Mouse (Mus musculus) heart, embryonic 11.5 days (tissue): Measurements from ENCODE around the gene Slc25a10. TPM values are rescaled to one million over a fixed set of nuclear protein-coding genes. Genes with fewer than 3 reads are reported as not detected.

Experiments
- ATAC-seq: fragments of 200-750 bp; cut with Nextera tagmentation; replicated peaks from 2 replicates; pipeline ENCODE4 v1.8.0; 2017; ENCODE audit warnings: moderate library complexity; ENCODE audit not compliant: insufficient number of reproducible peaks, low FRiP score, low TSS enrichment
- H3K27ac ChIP-seq: fragments of 300-500 bp; sonication (generic); 2 replicates; pipeline ENCODE4 v1.5.1; 2014; ENCODE audit warnings: mild to moderate bottlenecking, low read depth, low read length
- H3K27me3 ChIP-seq: fragments of 300-500 bp; sonication (generic); 2 replicates; pipeline ENCODE4 v1.6.1; 2014; ENCODE audit warnings: mild to moderate bottlenecking, low read length, mixed read lengths; ENCODE audit not compliant: control insufficient read depth, insufficient read depth
- H3K36me3 ChIP-seq: fragments of 300-500 bp; sonication (generic); 2 replicates; pipeline ENCODE4 v1.6.1; 2014; ENCODE audit warnings: mild to moderate bottlenecking, low read length, moderate library complexity, mixed read lengths; ENCODE audit not compliant: control insufficient read depth, insufficient read depth
- H3K4me1 ChIP-seq: fragments of 300-500 bp; sonication (generic); 2 replicates; pipeline ENCODE4 v1.6.1; 2014; ENCODE audit warnings: low read length; ENCODE audit not compliant: control insufficient read depth, insufficient read depth
- H3K4me2 ChIP-seq: fragments of 300-500 bp; sonication (generic); 2 replicates; pipeline ENCODE4 v1.6.1; 2014; ENCODE audit warnings: mild to moderate bottlenecking, moderate library complexity
- H3K4me3 ChIP-seq: fragments of 300-500 bp; sonication (generic); 2 replicates; pipeline ENCODE4 v1.5.1; 2014; ENCODE audit warnings: low read depth, low read length
- H3K9ac ChIP-seq: fragments of 300-500 bp; sonication (generic); 2 replicates; pipeline ENCODE4 v1.6.1; 2014; ENCODE audit warnings: mild to moderate bottlenecking, low read depth, low read length, moderate library complexity
- H3K9me3 ChIP-seq: fragments of 300-500 bp; sonication (generic); replicated peaks from 2 replicates; pipeline ENCODE4 v1.6.1; 2016; ENCODE audit warnings: low read length; ENCODE audit not compliant: control insufficient read depth
- WGBS: fragments of 180-500 bp; shearing (Covaris S2); extraction: QIAGEN DNeasy Blood & Tissue Kit; methylation state at CpG from one replicate; pipeline ENCODE4 v1.1.7; 2014; ENCODE audit not compliant: insufficient replicate concordance; 5-methylcytosine and 5-hydroxymethylcytosine counted together
- polyA plus RNA-seq: library from polyadenylated mRNA; unstranded; fragments of >200 nt; fragmentation: Nextera tagmentation; extraction: Ambion mirVana; gene quantifications from 2 replicates; pipeline ENCODE4 v1.2.1, GENCODE M21; 2014

Slc25a10 gene
- polyA plus RNA-seq, 1 experiment from 2014 or later, result 44.2 TPM

DNA sequence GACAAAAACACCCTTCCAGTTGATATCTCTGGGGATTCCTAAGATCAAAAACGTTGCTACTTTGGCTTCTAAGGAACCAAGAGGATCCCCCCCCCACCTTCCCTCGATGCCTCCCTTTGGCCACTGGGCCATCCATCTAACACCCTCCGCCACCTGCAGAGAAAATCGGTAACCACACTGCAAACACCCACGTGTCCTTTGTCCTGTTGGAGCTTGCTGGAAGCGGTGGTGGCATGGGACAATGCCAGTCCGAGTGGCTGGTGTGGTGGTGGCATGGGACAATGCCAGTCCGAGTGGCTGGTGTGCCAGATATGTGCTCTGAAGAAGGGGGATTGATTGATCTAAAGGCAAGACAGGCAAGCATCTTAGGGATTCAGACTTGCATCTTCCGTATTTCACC lies 40.0 kb downstream of the Slc25a10 start:
- Histone ChIP-seq H3K27me3 (peaks cover 75% of the 10 kb centered on the region), H3K4me2 (no peak overlapping the region), H3K27ac (no peak overlapping the region), H3K4me1 (0 out of 2 replicates have a peak, but pooled peaks cover 6% of the 10 kb centered on the region), H3K36me3 (no peaks in the 10 kb centered on the region), H3K4me3 (no peak overlapping the region), H3K9me3 (no peaks in the 10 kb centered on the region), H3K9ac (no peak overlapping the region)
- ATAC-seq, result no peak
- 29% methylated on average over 9 of the region's 9 CpGs for WGBS

DNA sequence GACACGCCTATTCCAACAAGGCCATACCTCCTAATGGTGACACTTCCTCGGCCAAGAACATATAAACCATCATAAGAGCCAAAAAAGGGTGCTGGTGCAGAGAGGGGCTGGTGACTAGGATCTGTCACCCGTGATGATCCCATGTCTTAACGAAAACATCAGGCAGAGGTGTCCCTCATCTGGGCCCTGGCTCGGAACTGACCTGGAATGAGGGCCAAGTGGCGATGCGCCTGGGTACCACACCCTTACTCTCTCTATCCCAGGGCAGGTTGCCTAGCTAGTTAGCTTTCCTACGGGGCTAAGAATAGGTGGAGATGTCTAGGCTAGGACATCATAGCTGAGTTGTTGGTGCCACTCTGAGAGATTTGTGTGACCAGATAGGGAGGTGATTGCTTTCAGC lies 42.5 kb downstream of the Slc25a10 start:
- Histone ChIP-seq H3K4me2 (no peak overlapping the region), H3K27me3 (peaks cover 57% of the 10 kb centered on the region), H3K36me3 (no peaks in the 10 kb centered on the region), H3K9ac (no peak overlapping the region), H3K4me1 (peaks cover 13% of the 10 kb centered on the region), H3K4me3 (no peak overlapping the region), H3K27ac (no peak overlapping the region), H3K9me3 (no peaks in the 10 kb centered on the region)
- 76% methylated on average over 8 of the region's 8 CpGs for WGBS
- no peak for ATAC-seq

DNA sequence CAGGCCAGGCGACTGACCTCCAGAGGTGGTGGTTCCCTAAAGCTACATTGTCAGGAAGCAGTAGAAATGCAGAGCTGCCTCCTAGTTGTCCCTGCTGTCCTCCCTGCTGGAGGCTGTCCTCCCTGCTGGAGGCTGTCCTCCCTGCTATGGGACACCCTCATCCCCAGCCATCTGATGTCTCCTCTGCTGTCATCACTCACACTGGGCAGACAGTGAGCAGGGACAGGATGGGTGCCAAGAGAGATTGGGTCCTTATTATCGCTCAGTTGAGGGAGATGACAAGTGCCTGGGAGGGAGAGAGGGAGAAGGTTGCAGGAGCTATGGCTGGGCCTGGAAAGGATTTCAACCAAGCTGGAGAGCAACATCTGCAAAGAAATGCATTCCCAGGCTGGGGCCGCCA lies 43.5 kb downstream of the Slc25a10 start:
- peaks cover 46% of the 10 kb centered on the region for H3K27me3 ChIP-seq
- H3K4me2 ChIP-seq, result no peak overlapping the region
- H3K9ac ChIP-seq, result no peak overlapping the region
- no peak overlapping the region for H3K27ac ChIP-seq
- H3K4me3 ChIP-seq, result no peak overlapping the region
- no peaks in the 10 kb centered on the region for H3K9me3 ChIP-seq
- peaks cover 20% of the 10 kb centered on the region for H3K4me1 ChIP-seq
- 45% methylated on average over 3 of the region's 3 CpGs for WGBS
- ATAC-seq, result no peak
- H3K36me3 ChIP-seq, result no peaks in the 10 kb centered on the region

DNA sequence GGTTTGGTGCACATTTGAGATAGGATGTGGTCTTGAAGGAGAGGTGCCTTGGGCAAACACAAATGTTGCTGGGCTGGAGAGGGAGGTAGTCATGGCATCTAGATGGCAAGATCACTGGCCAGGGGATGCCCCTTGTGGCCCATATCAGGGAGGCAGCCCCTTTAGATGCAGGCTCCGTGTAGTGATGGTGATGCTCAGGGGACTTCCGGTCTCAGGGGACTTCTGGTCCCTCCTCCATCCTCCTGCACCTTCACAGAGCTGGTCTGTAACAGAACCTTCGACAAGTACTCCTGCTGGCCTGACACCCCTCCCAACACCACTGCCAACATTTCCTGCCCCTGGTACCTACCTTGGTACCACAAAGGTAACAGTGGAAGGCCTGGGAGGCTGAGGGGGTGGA lies 44.2 kb downstream of the Slc25a10 start:
- no peak overlapping the region for H3K4me3 ChIP-seq
- no peaks in the 10 kb centered on the region for H3K9me3 ChIP-seq
- H3K27ac ChIP-seq, result no peak overlapping the region
- 67% methylated on average over 3 of the region's 3 CpGs for WGBS
- no peak overlapping the region for H3K4me2 ChIP-seq
- peaks cover 16% of the 10 kb centered on the region for H3K4me1 ChIP-seq
- H3K36me3 ChIP-seq, result no peaks in the 10 kb centered on the region
- no peak overlapping the region for H3K9ac ChIP-seq
- no peak for ATAC-seq
- H3K27me3 ChIP-seq, result peaks cover 40% of the 10 kb centered on the region

DNA sequence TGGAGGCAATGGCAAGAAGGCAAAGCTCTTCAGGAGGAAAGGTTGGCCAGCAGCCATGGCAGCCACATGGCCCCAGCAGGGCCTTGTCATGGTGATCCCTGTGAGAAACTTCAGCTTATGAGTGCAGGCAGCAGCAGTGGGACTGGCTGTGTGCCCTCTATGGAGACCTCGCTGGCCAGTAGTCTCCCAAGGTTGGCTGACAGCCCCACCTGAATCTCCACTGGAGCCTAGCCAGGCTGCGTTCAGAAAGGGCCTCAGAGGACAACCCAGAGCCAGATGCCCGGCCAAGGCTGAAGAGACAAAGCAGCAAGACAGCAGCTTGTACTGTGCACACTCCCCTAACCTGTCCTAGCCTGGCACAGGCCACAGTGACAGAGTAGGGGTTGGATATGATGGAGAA lies 46.8 kb downstream of the Slc25a10 start:
- ATAC-seq, result no peak
- WGBS, result 69% methylated on average over 3 of the region's 3 CpGs

DNA sequence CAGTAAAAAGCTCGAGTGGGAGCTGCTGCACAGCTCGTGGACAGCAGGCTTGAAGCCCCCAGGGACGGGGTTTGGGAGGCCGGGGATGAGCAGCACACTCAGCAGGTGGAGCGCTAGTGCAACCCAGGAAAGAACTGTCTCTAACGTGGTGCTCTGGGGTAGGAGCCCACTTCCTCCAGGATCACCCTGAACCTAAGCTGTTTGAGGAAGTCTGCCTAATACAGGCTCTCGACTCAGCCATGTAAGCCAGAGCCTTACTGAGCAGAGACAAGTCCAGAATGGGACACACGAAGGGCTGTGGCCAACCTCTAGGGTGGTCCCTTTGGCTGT lies 47.3 kb downstream of the Slc25a10 start:
- H3K27ac ChIP-seq, result 0 out of 2 replicates have a peak overlapping the region, but pooled peaks have one; percentile 29
- H3K9ac ChIP-seq, result no peak overlapping the region
- no peak for ATAC-seq
- H3K27me3 ChIP-seq, result peaks cover 11% of the 10 kb centered on the region
- no peak overlapping the region for H3K4me2 ChIP-seq
- WGBS, result 51% methylated on average over 8 of the region's 8 CpGs
- no peak overlapping the region for H3K4me3 ChIP-seq
- peaks cover 8% of the 10 kb centered on the region for H3K36me3 ChIP-seq
- peaks cover 17% of the 10 kb centered on the region for H3K4me1 ChIP-seq
- H3K9me3 ChIP-seq, result no peaks in the 10 kb centered on the region

More for the DNA sequence above, 46.8 kb downstream of the Slc25a10 start:
- Histone ChIP-seq H3K4me2 (no peak overlapping the region), H3K36me3 (peaks cover 8% of the 10 kb centered on the region), H3K4me3 (no peak overlapping the region), H3K9me3 (no peaks in the 10 kb centered on the region), H3K27ac (0 out of 2 replicates have a peak overlapping the region, but pooled peaks have one; percentile 29), H3K27me3 (peaks cover 13% of the 10 kb centered on the region), H3K4me1 (peaks cover 17% of the 10 kb centered on the region), H3K9ac (no peak overlapping the region)

DNA sequence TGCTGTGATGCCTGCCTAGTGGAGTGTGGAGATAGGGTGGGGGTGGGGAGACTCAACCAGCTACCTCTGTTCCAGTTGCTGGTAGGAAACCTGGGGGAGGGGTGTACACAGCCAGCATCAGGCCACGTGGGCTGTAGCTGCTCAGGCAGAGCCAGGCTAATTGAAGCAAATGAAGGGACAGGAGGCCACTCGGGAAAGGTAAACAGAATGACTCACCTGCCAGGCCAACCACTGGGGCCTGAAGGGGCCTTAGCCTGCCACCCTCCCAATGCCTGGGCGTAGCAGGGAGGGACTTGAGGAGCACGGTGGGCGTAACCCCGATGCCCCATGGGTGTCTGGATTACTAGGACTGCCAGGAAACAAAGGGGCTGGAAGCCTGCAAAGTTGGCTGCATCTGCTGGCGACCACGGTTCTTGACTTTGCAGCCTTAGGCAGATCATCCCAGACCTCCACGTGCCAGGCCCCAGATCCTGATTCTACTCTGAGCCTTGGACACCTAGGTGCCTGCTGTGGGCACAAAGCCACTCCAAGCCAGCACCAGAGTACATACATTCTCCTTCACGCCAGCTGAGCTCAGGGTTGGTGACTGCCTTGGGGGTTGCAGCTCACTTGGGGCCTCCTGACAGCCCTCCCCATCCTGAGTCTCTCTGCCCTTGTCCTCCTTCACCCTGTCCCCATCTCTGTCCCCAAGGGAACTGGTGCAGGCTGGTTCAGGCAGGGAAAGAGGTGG lies 47.8 kb downstream of the Slc25a10 start:
- Histone ChIP-seq H3K9ac (peak overlapping the region; percentile 36; the same call in 1 of the 2 replicates), H3K4me1 (peaks cover 17% of the 10 kb centered on the region), H3K9me3 (no peaks in the 10 kb centered on the region), H3K4me3 (no peak overlapping the region), H3K36me3 (peaks cover 8% of the 10 kb centered on the region), H3K27me3 (peaks cover 6% of the 10 kb centered on the region), H3K27ac (no peak overlapping the region), H3K4me2 (0 out of 2 replicates have a peak overlapping the region, but pooled peaks have one; percentile 22)
- no peak for ATAC-seq
- 31% methylated on average over 10 of the region's 10 CpGs for WGBS

DNA sequence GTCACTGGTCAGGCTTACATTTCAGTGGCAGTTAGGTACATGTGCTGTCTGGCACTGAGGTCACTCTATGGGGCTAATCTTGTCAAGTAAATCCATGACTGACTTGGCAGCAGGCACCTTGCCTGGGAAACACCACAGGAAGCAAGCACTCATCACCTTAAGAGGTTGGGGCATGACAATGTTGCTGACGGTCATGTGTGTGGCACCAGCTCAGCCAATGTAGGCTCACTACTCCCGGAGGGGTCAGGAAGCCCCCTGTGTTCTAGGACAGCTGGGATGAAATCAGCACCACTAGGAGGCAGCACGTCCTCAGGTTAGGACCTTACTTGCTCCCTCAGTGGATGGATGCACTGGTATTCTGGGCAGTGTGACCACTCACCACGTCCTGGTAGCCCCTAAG lies 50.3 kb downstream of the Slc25a10 start:
- no peak overlapping the region for H3K4me2 ChIP-seq
- ATAC-seq, result no peak
- H3K4me3 ChIP-seq, result no peak overlapping the region
- no peaks in the 10 kb centered on the region for H3K27me3 ChIP-seq
- H3K27ac ChIP-seq, result no peak overlapping the region
- peaks cover 17% of the 10 kb centered on the region for H3K4me1 ChIP-seq
- no peak overlapping the region for H3K9ac ChIP-seq
- H3K9me3 ChIP-seq, result no peaks in the 10 kb centered on the region
- 29% methylated on average over 4 of the region's 4 CpGs for WGBS
- H3K36me3 ChIP-seq, result peaks cover 12% of the 10 kb centered on the region

DNA sequence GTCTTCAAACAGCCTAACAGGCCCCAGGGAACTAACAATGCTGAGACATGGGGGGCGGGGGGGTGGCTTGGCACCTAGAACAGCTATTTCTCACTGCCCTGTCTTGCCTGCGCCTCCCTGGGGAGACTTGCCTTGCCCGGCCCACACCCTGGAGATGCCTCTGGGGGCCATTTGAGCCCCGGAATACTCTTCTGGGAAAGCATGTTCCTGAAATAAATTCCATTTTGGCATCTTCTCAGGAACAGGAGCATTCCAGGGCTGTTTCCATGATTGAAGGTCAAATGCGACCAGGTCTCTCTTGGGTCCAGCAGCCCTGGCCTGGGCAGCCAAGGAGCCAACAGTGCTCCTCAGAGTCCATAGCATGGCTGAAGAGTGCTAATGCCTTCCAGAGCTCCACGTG lies 50.7 kb downstream of the Slc25a10 start:
- Histone ChIP-seq H3K36me3 (peaks cover 12% of the 10 kb centered on the region), H3K4me2 (no peak overlapping the region), H3K4me3 (no peak overlapping the region), H3K9me3 (no peaks in the 10 kb centered on the region), H3K27ac (no peak overlapping the region), H3K27me3 (no peaks in the 10 kb centered on the region), H3K9ac (no peak overlapping the region), H3K4me1 (peaks cover 19% of the 10 kb centered on the region)
- no peak for ATAC-seq
- WGBS, result 82% methylated on average over 6 of the region's 6 CpGs
